Mouse (Mus musculus) cerebellum, postnatal 4 days (tissue): ENCODE results near the gene Tmigd1.
"Not testable (repeated sequence)": the region's sequence is repeated elsewhere in the genome, so short reads cannot be mapped to it uniquely, and the experiment has no call there.

ENCODE experiments used
- DNase-seq, 2 experiments: peaks; one replicate each; pipeline ENCODE4 v3.0.0; 2022; ENCODE audit warnings: low spot score in 2 of 2, mixed read lengths in 1 of 2

Tmigd1 gene

GRCm38 (mm10) chr11:76898751-76899150 is 3.2 kb upstream of the Tmigd1 start:
- DNase-seq = no peak

- DNase-seq = no peak
These were observed 1.9 kb upstream of the Tmigd1 start for GRCm38 (mm10) chr11:76899758-76900738.

GRCm38 (mm10) chr11:76904340-76904739 is 2.4 kb downstream of the Tmigd1 start:
- no peak for DNase-seq

GRCm38 (mm10) chr11:76908651-76909050 is 6.7 kb downstream of the Tmigd1 start:
- DNase-seq = no peak

- no peak for DNase-seq
These were observed 9.5 kb downstream of the Tmigd1 start for GRCm38 (mm10) chr11:76911325-76912054.

- DNase-seq = peak in 1 of 2 experiments; percentile 10
These were observed 10.1 kb downstream of the Tmigd1 start for GRCm38 (mm10) chr11:76912055-76912395.

GRCm38 (mm10) chr11:76914366-76914765 is 12.4 kb downstream of the Tmigd1 start:
- DNase-seq = no peak

GRCm38 (mm10) chr11:76916539-76917229 is 14.7 kb downstream of the Tmigd1 start:
- no peak for DNase-seq

GRCm38 (mm10) chr11:76917230-76917548 is 15.2 kb downstream of the Tmigd1 start:
- DNase-seq = no peak

GRCm38 (mm10) chr11:76920607-76921006 is 18.6 kb downstream of the Tmigd1 start:
- no peak for DNase-seq

- no peak for DNase-seq
These were observed 22.8 kb downstream of the Tmigd1 start, which contains the start of gene Blmh for GRCm38 (mm10) chr11:76924759-76925236. Gene Blmh (plus strand): TSS chr11:76924809.

- DNase-seq = not testable (repeated sequence)
These were observed 26.6 kb downstream of the Tmigd1 start for GRCm38 (mm10) chr11:76928586-76928985.

- no peak for DNase-seq
These were observed 31.2 kb downstream of the Tmigd1 start for GRCm38 (mm10) chr11:76933209-76933608.

GRCm38 (mm10) chr11:76936578-76936977 is 34.6 kb downstream of the Tmigd1 start:
- no peak for DNase-seq

GRCm38 (mm10) chr11:76944839-76945238 is 42.9 kb downstream of the Tmigd1 start:
- no peak for DNase-seq

- peak; percentile 97 for DNase-seq
These were observed 43.6 kb downstream of the Tmigd1 start for GRCm38 (mm10) chr11:76945386-76946202.

GRCm38 (mm10) chr11:76946203-76946585 is 44.2 kb downstream of the Tmigd1 start:
- DNase-seq = peak in 1 of 2 experiments; percentile 6

- DNase-seq = no peak
These were observed 51.6 kb downstream of the Tmigd1 start for GRCm38 (mm10) chr11:76953536-76953935.

GRCm38 (mm10) chr11:76965703-76966102 is 63.7 kb downstream of the Tmigd1 start:
- no peak for DNase-seq
